Mouse (Mus musculus): ENCODE results near the gene Tmeff2.

- TF ChIP-seq CTCF (IDR thresholded peaks at IDR 0.05; ENCODE audit: low read depth, low read length): no peak
- no peak for TF ChIP-seq EP300 (IDR thresholded peaks at IDR 0.05; ENCODE audit: insufficient read depth, low read depth, low read length)
Observed at GRCm38 (mm10) chr1:51184276-51184675, 283.8 kb downstream of the Tmeff2 start.
